Mouse (Mus musculus): ENCODE data around the gene Slc26a9. TPM values are rescaled to one million over a fixed set of nuclear protein-coding genes. Genes with fewer than 3 reads are reported as not detected.

Gene Slc26a9
- not detected for polyA plus RNA-seq (2015; fragmentation: Illumina TruSeq; extraction: RNeasy Lipid Tissue Mini Kit (QIAGEN cat#74804); ENCODE audit: insufficient read depth, low replicate concordance)

DNA sequence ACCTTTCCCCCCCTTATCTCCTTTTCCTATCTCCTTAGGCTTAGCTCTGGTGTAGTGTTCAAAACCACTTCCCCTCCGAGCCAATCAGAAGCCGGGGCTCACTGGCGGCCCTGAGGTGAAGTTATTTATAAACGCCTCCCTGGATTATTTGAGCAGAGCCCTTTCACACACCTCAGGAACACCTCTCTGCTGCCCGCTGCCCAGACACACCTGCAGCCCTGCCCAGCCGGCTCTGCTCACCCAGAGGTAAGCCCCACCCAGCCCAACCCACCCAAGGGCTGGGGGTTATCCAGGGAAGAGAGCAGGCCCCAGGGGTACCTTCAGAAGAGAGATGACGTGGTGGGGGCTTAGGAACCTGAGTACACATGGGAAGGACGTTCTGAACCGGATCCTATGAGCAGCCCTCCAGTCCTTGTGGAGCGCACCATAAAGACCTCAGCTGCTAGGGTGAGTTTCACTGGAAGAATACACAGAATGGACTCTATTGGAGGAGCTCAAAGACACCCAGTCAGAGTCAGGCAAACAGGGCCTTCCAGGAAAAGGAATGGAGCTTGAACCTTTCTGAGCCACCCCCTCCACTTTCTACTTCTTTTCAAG is at the start of gene Slc26a9:
Gene Slc26a9, plus strand, starts transcription at position 155 of the 597 bp plus-strand sequence.

DNA sequence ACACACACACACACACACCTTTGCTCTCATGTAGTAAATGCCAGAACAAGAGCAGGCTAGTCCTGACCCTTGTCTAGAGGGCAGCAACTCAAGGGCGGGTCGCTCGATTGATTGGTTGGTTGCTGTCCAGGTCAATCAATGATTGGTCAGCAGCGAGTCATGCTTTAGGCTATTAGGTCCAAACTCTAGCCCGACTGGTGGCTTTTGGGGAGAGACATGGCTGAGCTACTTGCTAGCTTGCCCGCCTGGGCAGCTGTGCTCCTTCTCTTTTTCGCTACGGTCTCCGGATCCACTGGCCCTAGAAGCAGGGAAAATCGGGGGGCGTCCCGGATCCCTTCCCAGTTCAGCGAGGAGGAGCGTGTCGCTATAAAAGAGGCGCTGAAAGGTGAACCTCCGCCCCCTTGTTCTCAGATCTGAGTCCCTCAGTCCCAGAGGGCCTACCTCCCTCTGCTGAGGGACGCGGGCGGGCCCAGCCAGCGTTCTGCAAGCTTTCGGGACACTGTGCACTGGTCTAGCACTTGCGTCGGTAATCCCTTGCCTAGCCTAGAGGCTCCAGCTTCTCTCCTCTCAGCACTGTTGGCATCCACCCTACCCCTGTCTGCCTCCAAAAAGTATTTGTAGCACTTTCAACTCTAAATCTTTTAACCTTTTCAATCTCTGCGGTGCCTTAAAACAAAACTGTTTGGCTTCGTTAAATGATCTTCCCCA is 53.5 kb downstream of the Slc26a9 start, which contains the start of gene Pm20d1:
Gene Pm20d1, plus strand, starts transcription at position 180 of the 708 bp plus-strand sequence.

Other genes with a start within 250 kb of the Slc26a9 start
- gene Srgap2, start 216.7 kb upstream of the Slc26a9 start, polyA plus RNA-seq (2015; fragmentation: Illumina TruSeq; extraction: RNeasy Lipid Tissue Mini Kit (QIAGEN cat#74804); ENCODE audit: insufficient read depth, low replicate concordance): 27.0 TPM
- gene Fam72a, start 216.1 kb upstream of the Slc26a9 start, polyA plus RNA-seq (2015; fragmentation: Illumina TruSeq; extraction: RNeasy Lipid Tissue Mini Kit (QIAGEN cat#74804); ENCODE audit: insufficient read depth, low replicate concordance): 1.8 TPM
- not detected for gene Avpr1b, start 144.8 kb upstream of the Slc26a9 start, polyA plus RNA-seq (2015; fragmentation: Illumina TruSeq; extraction: RNeasy Lipid Tissue Mini Kit (QIAGEN cat#74804); ENCODE audit: insufficient read depth, low replicate concordance)
- 51.9 TPM for gene Ctse, start 105.7 kb upstream of the Slc26a9 start, polyA plus RNA-seq (2015; fragmentation: Illumina TruSeq; extraction: RNeasy Lipid Tissue Mini Kit (QIAGEN cat#74804); ENCODE audit: insufficient read depth, low replicate concordance)
- 23.4 TPM for gene Rab7b, start 55.3 kb upstream of the Slc26a9 start, polyA plus RNA-seq (2015; fragmentation: Illumina TruSeq; extraction: RNeasy Lipid Tissue Mini Kit (QIAGEN cat#74804); ENCODE audit: insufficient read depth, low replicate concordance)
- gene Pm20d1, start 53.4 kb downstream of the Slc26a9 start, polyA plus RNA-seq (2015; fragmentation: Illumina TruSeq; extraction: RNeasy Lipid Tissue Mini Kit (QIAGEN cat#74804); ENCODE audit: insufficient read depth, low replicate concordance): 0.12 TPM
- 16.6 TPM for gene Slc41a1, start 83.5 kb downstream of the Slc26a9 start, polyA plus RNA-seq (2015; fragmentation: Illumina TruSeq; extraction: RNeasy Lipid Tissue Mini Kit (QIAGEN cat#74804); ENCODE audit: insufficient read depth, low replicate concordance)
- gene Rab29, start 123.2 kb downstream of the Slc26a9 start, polyA plus RNA-seq (2015; fragmentation: Illumina TruSeq; extraction: RNeasy Lipid Tissue Mini Kit (QIAGEN cat#74804); ENCODE audit: insufficient read depth, low replicate concordance): 35.4 TPM
- gene Nucks1, start 166.5 kb downstream of the Slc26a9 start, polyA plus RNA-seq (2015; fragmentation: Illumina TruSeq; extraction: RNeasy Lipid Tissue Mini Kit (QIAGEN cat#74804); ENCODE audit: insufficient read depth, low replicate concordance): 80.9 TPM
- gene Slc45a3, start 218.9 kb downstream of the Slc26a9 start, polyA plus RNA-seq (2015; fragmentation: Illumina TruSeq; extraction: RNeasy Lipid Tissue Mini Kit (QIAGEN cat#74804); ENCODE audit: insufficient read depth, low replicate concordance): 11.6 TPM

All from spleen, adult 10 weeks (tissue).